Mouse (Mus musculus) MEL (cell line): Measurements from ENCODE around the gene Trp73. TPM values are rescaled to one million over a fixed set of nuclear protein-coding genes. Genes with fewer than 3 reads are reported as not detected.

Source experiments
- DNase-seq: peaks from one replicate; pipeline ENCODE4 v3.0.0; 2011; ENCODE audit warnings: low read depth, low spot score
- H3K27ac ChIP-seq: 2 replicates; pipeline ENCODE4 v1.5.1; 2012; ENCODE audit warnings: low read depth, mild to moderate bottlenecking, control low read depth, low read length, moderate library complexity; ENCODE audit not compliant: control insufficient read depth
- H3K27me3 ChIP-seq, 2 experiments: fragments of 150-350 bp in 1 of 2; sonication (generic) in 1 of 2; 2 replicates each; pipeline ENCODE4 v1.6.1; 2012; ENCODE audit warnings: low read length in 2 of 2, mild to moderate bottlenecking in 2 of 2, improper control_type of control experiment in 1 of 2, moderate library complexity in 1 of 2; ENCODE audit not compliant: insufficient read depth in 2 of 2, control insufficient read depth in 1 of 2
- H3K36me3 ChIP-seq, 2 experiments: 2 replicates each; pipeline ENCODE4 v1.6.1; 2012 to 2014; ENCODE audit warnings: low read length in 2 of 2, improper control_type of control experiment in 1 of 2, inconsistent platforms in 1 of 2, mild to moderate bottlenecking in 1 of 2; ENCODE audit not compliant: insufficient read depth in 2 of 2, control insufficient read depth in 1 of 2
- H3K4me1 ChIP-seq, 2 experiments: fragments of 150-350 bp in 1 of 2; sonication (generic) in 1 of 2; 2 replicates each; pipeline ENCODE4 v1.6.1; 2012; ENCODE audit warnings: low read length in 2 of 2, improper control_type of control experiment in 1 of 2, mild to moderate bottlenecking in 1 of 2; ENCODE audit not compliant: insufficient read depth in 2 of 2, control insufficient read depth in 1 of 2
- H3K4me3 ChIP-seq, 2 experiments: fragments of 150-350 bp in 1 of 2; sonication (generic) in 1 of 2; 2 replicates each; pipeline ENCODE4 v1.5.1; 2012; ENCODE audit warnings: low read depth in 2 of 2, low read length in 2 of 2, mild to moderate bottlenecking in 2 of 2, moderate library complexity in 2 of 2, control low read depth in 1 of 2, improper control_type of control experiment in 1 of 2; ENCODE audit not compliant: control insufficient read depth in 1 of 2, insufficient read depth in 1 of 2
- H3K79me2 ChIP-seq: 2 replicates; pipeline ENCODE4 v1.6.1; 2012; ENCODE audit warnings: mild to moderate bottlenecking, low read length, moderate library complexity; ENCODE audit not compliant: control insufficient read depth, poor library complexity, insufficient read depth
- H3K9ac ChIP-seq: 2 replicates; pipeline ENCODE4 v1.6.1; 2012; ENCODE audit warnings: low read depth, mild to moderate bottlenecking, control low read depth, low read length, moderate library complexity; ENCODE audit not compliant: control insufficient read depth, poor library complexity, severe bottlenecking
- H3K9me3 ChIP-seq: fragments of 150-350 bp; sonication (generic); replicated peaks from 2 replicates; pipeline ENCODE4 v1.6.1; 2012; ENCODE audit warnings: mild to moderate bottlenecking, low read length, improper control_type of control experiment, moderate library complexity; ENCODE audit not compliant: insufficient read depth
- CHD2 ChIP-seq: IDR thresholded peaks from 2 replicates; pipeline ENCODE4 v1.6.1; 2011; ENCODE audit warnings: low read length, improper control_type of control experiment
- CTCF ChIP-seq, 3 experiments: IDR thresholded peaks in 2 of 3; conservative IDR thresholded peaks in 1 of 3; 2 replicates each; pipeline ENCODE4 v1.5.1; 2011 to 2012; ENCODE audit warnings: low read length in 3 of 3, low read depth in 2 of 3, mild to moderate bottlenecking in 2 of 3, improper control_type of control experiment in 1 of 3, inconsistent platforms in 1 of 3, mixed read lengths in 1 of 3, moderate library complexity in 1 of 3; ENCODE audit not compliant: control insufficient read depth in 1 of 3, insufficient read depth in 1 of 3, poor library complexity in 1 of 3, severe bottlenecking in 1 of 3
- ELF1 ChIP-seq: IDR thresholded peaks from 2 replicates; pipeline ENCODE4 v1.6.1; 2014; ENCODE audit warnings: low read depth, mild to moderate bottlenecking, inconsistent platforms, low read length, improper control_type of control experiment, moderate library complexity
- GATA1 ChIP-seq: IDR thresholded peaks from 2 replicates; pipeline ENCODE4 v1.6.1; 2011; ENCODE audit warnings: low read depth, low read length, improper control_type of control experiment
- HCFC1 ChIP-seq: IDR thresholded peaks from 2 replicates; pipeline ENCODE4 v1.6.1; 2012; ENCODE audit warnings: low read depth, mild to moderate bottlenecking, inconsistent platforms, low read length, improper control_type of control experiment, moderate library complexity
- MAFK ChIP-seq: IDR thresholded peaks from 2 replicates; pipeline ENCODE4 v1.6.1; 2011; ENCODE audit warnings: low read depth, mild to moderate bottlenecking, low read length, improper control_type of control experiment, borderline replicate concordance
- MAX ChIP-seq: IDR thresholded peaks from 2 replicates; pipeline ENCODE4 v1.6.1; 2011; ENCODE audit warnings: low read length, improper control_type of control experiment
- MAZ ChIP-seq: IDR thresholded peaks from 2 replicates; pipeline ENCODE4 v1.6.1; 2012; ENCODE audit warnings: low read depth, mild to moderate bottlenecking, inconsistent platforms, low read length, improper control_type of control experiment
- MEF2A ChIP-seq: IDR thresholded peaks from 2 replicates; pipeline ENCODE4 v1.6.1; 2014; ENCODE audit warnings: low read depth, mild to moderate bottlenecking, inconsistent platforms, low read length, improper control_type of control experiment; ENCODE audit not compliant: poor library complexity, insufficient replicate concordance, severe bottlenecking; ENCODE audit errors: extremely low read depth
- POLR2A ChIP-seq, 2 experiments: IDR thresholded peaks; 2 replicates each; pipeline ENCODE4 v1.6.1; 2011 to 2012; ENCODE audit warnings: low read length in 2 of 2, mild to moderate bottlenecking in 2 of 2, control low read depth in 1 of 2, improper control_type of control experiment in 1 of 2, low read depth in 1 of 2, moderate library complexity in 1 of 2; ENCODE audit not compliant: control insufficient read depth in 1 of 2, insufficient read depth in 1 of 2, poor library complexity in 1 of 2
- POLR2AphosphoS2 ChIP-seq: IDR thresholded peaks from 2 replicates; pipeline ENCODE4 v1.6.1; 2011; ENCODE audit warnings: low read length, improper control_type of control experiment
- RCOR1 ChIP-seq: IDR thresholded peaks from 2 replicates; pipeline ENCODE4 v1.6.1; 2012; ENCODE audit warnings: low read depth, mild to moderate bottlenecking, inconsistent platforms, low read length, improper control_type of control experiment
- UBTF ChIP-seq: IDR thresholded peaks from 2 replicates; pipeline ENCODE4 v1.6.1; 2012; ENCODE audit warnings: low read depth, mild to moderate bottlenecking, inconsistent platforms, low read length, improper control_type of control experiment, moderate library complexity, borderline replicate concordance; ENCODE audit not compliant: insufficient read depth
- USF1 ChIP-seq: IDR thresholded peaks from 2 replicates; pipeline ENCODE4 v1.6.1; 2014; ENCODE audit warnings: low read depth, mild to moderate bottlenecking, inconsistent platforms, low read length, improper control_type of control experiment, moderate library complexity
- ZC3H11A ChIP-seq: IDR thresholded peaks from 2 replicates; pipeline ENCODE4 v1.6.1; 2012; ENCODE audit warnings: low read depth, mild to moderate bottlenecking, inconsistent platforms, low read length, improper control_type of control experiment
- polyA plus RNA-seq, 2 experiments: library from polyadenylated mRNA; stranded (reverse) in 1 of 2; unstranded in 1 of 2; fragments of >175 nt in 1 of 2; fragments of >200 nt in 1 of 2; gene quantifications; 2 replicates each; pipeline versions ENCODE4 v1.2.1 to v1.2.4; 2012; ENCODE audit warnings: low replicate concordance in 2 of 2, low read depth in 1 of 2; ENCODE audit not compliant: insufficient read length in 2 of 2, insufficient read depth in 1 of 2, missing spikeins in 1 of 2
- total RNA-seq: library from RNA; depleted of rRNA; stranded (reverse); fragments of 300-350 nt; gene quantifications from 2 replicates; pipeline ENCODE4 v1.2.3, GENCODE M21; 2012

Trp73 gene
- total and polyA plus RNA-seq, 3 experiments, result 0.03 to 0.04 TPM; not detected in 1

DNA sequence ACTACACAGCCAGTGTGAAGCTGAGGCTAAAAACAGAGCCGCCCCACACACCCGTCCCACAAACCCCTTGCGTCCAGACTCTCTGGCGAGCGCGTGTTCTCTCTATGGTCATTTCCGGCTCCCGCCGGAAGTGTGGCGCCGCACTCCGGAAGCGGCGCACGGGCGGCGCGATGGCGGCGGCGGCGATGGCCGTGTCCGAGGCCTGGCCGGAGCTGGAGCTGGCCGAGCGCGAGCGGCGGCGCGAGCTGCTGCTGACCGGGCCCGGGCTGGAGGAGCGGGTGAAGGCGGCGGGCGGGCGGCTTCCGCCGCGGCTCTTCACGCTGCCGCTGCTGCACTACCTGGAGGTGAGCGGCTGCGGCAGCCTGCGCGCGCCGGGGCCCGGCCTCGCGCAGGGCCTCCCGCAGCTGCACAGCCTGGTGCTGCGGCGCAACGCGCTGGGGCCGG, 128.3 kb downstream of the Trp73 start, which contains the start of gene Lrrc47 (continued):
- TF ChIP-seq UBTF, result no peak
- TF ChIP-seq RCOR1, result no peak

DNA sequence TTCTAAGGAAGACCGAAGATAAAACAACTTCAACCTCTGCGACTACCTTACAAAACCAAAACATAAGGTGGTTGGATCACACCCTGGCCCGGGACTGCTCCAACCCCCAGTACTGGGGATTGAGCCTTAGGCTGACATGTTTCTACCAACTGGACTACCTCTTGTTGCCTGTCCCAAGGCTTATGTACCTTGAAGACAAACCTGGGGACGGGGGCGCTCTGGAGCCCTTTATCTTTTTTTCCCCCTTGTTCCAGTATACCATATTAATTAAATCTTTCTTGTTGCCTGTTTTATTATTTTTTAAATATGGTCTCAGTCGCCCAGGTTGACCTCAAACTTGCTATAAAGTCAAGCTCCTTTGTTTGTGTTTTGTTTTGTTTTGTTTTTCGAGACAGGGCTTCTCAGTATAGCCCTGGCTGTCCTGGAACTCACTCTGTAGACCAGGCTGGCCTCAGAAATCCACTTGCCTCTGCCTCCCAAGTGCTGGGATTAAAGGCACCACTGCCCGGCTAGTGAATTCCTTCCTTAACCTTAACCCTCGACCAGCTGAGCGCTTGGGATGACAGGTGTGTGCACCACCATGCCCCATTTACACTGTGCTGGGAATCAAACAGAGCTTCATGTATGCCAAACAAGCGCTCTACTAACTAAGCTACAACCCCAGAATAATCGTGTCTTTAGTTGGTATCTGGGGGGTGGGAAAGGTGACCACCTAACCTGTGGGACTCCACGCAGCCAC, 128.9 kb downstream of the Trp73 start:
- Histone ChIP-seq H3K9me3 (no peaks in the 10 kb centered on the region), H3K9ac (peak overlapping the region; percentile 86), H3K27me3 (no peaks in the 10 kb centered on the region), H3K4me1 (peaks cover 0 to 13% of the 10 kb centered on the region in 2 experiments; a peak in 2 of 4 replicates), H3K27ac (peak overlapping the region; percentile 32), H3K79me2 (peaks cover 35% of the 10 kb centered on the region), H3K4me3 (peak overlapping the region; percentile 86 to 96), H3K36me3 (peaks cover 0 to 4% of the 10 kb centered on the region in 2 experiments; a peak in 3 of 4 replicates)
- TF ChIP-seq MAZ (no peak), UBTF (no peak), ELF1 (no peak), MAFK (no peak), CHD2 (no peak), GATA1 (no peak), CTCF (IDR thresholded peaks at IDR 0.05 in 2 of 3, conservative IDR thresholded peaks at IDR 0.05 in 1 of 3; ENCODE audit: control insufficient read depth in 1 of 3, insufficient read depth in 1 of 3, low read depth in 2 of 3, low read length in 3 of 3, poor library complexity in 1 of 3, severe bottlenecking in 1 of 3) (peak in 1 of 3 experiments; percentile 22; a peak in 2 of 6 replicates), POLR2AphosphoS2 (0 out of 2 replicates have a peak, but pooled peaks have one; percentile 77), MAX (no peak)
- peak; percentile 34 for DNase-seq

DNA sequence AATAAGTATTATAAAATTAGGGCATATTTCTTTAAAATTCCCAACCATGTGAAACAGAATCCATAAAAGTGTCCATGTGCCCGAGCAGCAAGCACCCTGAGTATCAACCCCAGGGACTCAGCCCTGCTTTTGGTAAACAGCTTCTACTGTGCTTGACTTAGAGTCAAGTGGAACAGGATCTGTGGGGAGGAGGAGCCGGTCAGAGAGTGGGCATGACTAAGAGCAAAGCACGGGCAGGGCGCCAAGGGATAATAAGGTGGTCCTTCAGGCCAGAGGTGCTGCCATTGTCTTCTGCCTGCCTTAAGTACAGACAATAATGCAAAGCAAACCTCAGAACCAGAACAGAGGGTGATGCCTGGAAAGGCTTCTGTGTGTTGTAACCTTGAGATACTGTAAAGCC, 132.2 kb downstream of the Trp73 start:
- no peak overlapping the region for H3K27ac ChIP-seq
- TF ChIP-seq POLR2A (IDR thresholded peaks at IDR 0.05; ENCODE audit: control insufficient read depth in 1 of 2, insufficient read depth in 1 of 2, low read depth in 1 of 2, low read length in 2 of 2, poor library complexity in 1 of 2), result no peak
- TF ChIP-seq UBTF, result no peak
- TF ChIP-seq HCFC1, result no peak
- no peak for TF ChIP-seq MEF2A
- TF ChIP-seq ZC3H11A, result no peak
- TF ChIP-seq MAX, result no peak
- no peak for TF ChIP-seq USF1
- no peak for TF ChIP-seq MAFK
- no peak overlapping the region for H3K4me3 ChIP-seq
- H3K9me3 ChIP-seq, result no peaks in the 10 kb centered on the region
- H3K9ac ChIP-seq, result no peak overlapping the region
- peaks cover 11% of the 10 kb centered on the region for H3K79me2 ChIP-seq
- no peaks in the 10 kb centered on the region for H3K36me3 ChIP-seq
- no peaks in the 10 kb centered on the region for H3K27me3 ChIP-seq
- DNase-seq, result no peak
- 0 out of 4 replicates have a peak, but pooled peaks cover 0 to 5% of the 10 kb centered on the region in 2 experiments for H3K4me1 ChIP-seq
